Mouse (Mus musculus) midbrain, embryonic 10.5 days (tissue): ENCODE measurements around the gene Egfl8. TPM values are rescaled to one million over a fixed set of nuclear protein-coding genes. Genes with fewer than 3 reads are reported as not detected.
A peak's percentile ranks its signal among the peaks of the same experiment; 100 is the strongest.

Experiments
- DNase-seq: peaks from one replicate; pipeline ENCODE4 v3.0.0-alpha.2; 2017; ENCODE audit warnings: low spot score
- H3K27ac ChIP-seq: fragments of 300-500 bp; sonication (generic); replicated peaks from 2 replicates; pipeline ENCODE4 v1.5.1; 2016; ENCODE audit warnings: mild to moderate bottlenecking
- H3K27me3 ChIP-seq: fragments of 300-500 bp; sonication (generic); 2 replicates; pipeline ENCODE4 v1.6.1; 2016; ENCODE audit warnings: low read depth, mild to moderate bottlenecking; ENCODE audit not compliant: poor library complexity, severe bottlenecking
- H3K36me3 ChIP-seq: fragments of 300-500 bp; sonication (generic); 2 replicates; pipeline ENCODE4 v1.6.1; 2016; ENCODE audit warnings: mild to moderate bottlenecking, moderate library complexity
- H3K4me1 ChIP-seq: fragments of 300-500 bp; sonication (generic); 2 replicates; pipeline ENCODE4 v1.6.1; 2016
- H3K4me3 ChIP-seq: fragments of 300-500 bp; sonication (generic); 2 replicates; pipeline ENCODE4 v1.5.1; 2016; ENCODE audit warnings: mild to moderate bottlenecking, moderate library complexity
- H3K9me3 ChIP-seq: fragments of 300-500 bp; sonication (generic); replicated peaks from 2 replicates; pipeline ENCODE4 v1.6.1; 2016; ENCODE audit warnings: mild to moderate bottlenecking
- WGBS: fragments of 180-500 bp; shearing (Covaris S2); methylation state at CpG from one replicate; pipeline ENCODE4 v1.1.7; 2016; 5-methylcytosine and 5-hydroxymethylcytosine counted together
- polyA plus RNA-seq: library from polyadenylated mRNA; unstranded; fragments of >200 nt; fragmentation: Nextera tagmentation; extraction: Ambion mirVana; gene quantifications from 2 replicates; pipeline ENCODE4 v1.2.1, GENCODE M21; 2016

The Egfl8 gene
- 4.3 TPM in 2 replicates for polyA plus RNA-seq

DNA sequence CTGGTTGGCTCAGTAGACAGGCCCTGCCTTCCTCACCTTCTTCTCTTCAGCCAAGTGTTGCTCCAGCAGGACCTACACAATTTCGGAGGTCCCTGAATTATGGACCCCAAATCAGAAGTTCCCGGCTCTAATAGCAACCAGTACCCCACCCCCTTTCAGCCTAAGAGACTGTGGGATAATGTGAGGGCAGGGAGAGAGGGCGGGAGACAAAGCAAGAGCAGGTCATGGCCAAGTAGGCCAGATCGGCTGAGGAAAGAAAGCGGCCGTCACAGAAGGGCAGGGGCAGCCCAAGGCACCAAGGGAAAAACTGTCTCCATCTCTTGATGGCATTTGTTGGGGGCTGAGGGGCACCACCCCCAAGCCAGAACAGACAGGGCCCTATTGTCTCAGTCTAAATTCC is at the start of gene Egfl8:
TSS of gene Egfl8 (minus strand) at position 101 of the 400 bp plus-strand sequence.
- peak within 1 kb of the TSS; percentile 53; the same call in 1 of the 2 replicates for H3K27ac ChIP-seq
- WGBS, result 72% methylated on average over 6 of the region's 6 CpGs
- no peak for DNase-seq
- H3K4me1 ChIP-seq, result peaks cover 10% of the 10 kb centered on the region
- H3K36me3 ChIP-seq, result peaks cover 72% of the 10 kb centered on the region
- no peaks in the 10 kb centered on the region for H3K27me3 ChIP-seq
- no peak within 1 kb of the TSS for H3K4me3 ChIP-seq
- no peaks in the 10 kb centered on the region for H3K9me3 ChIP-seq

DNA sequence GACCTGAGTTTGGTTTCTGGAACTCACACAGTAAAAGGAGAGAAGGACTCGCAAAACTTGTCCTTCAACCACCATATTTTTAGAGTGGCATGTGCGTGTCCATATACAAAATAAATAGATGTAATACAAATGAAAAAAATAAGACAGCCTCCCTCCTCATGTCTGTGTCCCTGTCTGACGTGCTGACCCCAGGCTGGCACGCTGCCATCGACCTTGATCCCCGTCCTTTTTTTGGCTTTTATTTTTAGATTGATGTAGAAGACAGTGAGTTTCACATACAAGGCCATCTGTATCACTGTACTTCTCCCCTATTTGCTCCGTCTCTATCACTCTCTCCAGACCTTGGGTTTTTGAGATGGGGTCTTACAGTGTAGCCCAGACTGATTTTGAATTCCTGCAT is 48.7 kb upstream of the Egfl8 start:
- Histone ChIP-seq H3K4me3 (no peak overlapping the region), H3K27me3 (peaks cover 33% of the 10 kb centered on the region)
- 81% methylated on average over 7 of the region's 7 CpGs for WGBS

DNA sequence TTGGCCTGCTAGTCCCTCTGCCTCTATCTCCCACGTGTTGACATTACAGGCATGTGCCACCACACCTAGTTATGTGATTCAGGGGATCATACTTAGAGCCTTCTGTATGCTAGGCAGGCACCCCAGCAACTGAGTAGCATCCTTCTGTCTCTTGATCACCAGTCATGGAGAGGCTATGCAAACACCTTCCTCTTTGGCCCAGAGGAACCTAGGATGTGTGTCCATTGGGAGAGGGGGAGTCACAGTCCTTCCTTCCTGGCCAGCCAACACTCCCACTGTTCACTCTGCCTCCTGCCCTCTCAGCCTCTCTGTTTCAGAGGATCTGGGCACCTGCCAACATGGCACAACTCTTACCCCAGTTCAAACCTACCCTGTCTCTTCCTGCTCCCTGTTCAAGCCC is 47.8 kb upstream of the Egfl8 start:
- Histone ChIP-seq H3K9me3 (no peaks in the 10 kb centered on the region), H3K4me1 (peaks cover 15% of the 10 kb centered on the region)
- 50% methylated on average over 1 of the region's 1 CpGs for WGBS

More for the DNA sequence above, 48.7 kb upstream of the Egfl8 start:
- Histone ChIP-seq H3K27ac (no peak overlapping the region), H3K4me1 (peaks cover 15% of the 10 kb centered on the region), H3K36me3 (no peaks in the 10 kb centered on the region), H3K9me3 (no peaks in the 10 kb centered on the region)
- DNase-seq, result no peak

DNA sequence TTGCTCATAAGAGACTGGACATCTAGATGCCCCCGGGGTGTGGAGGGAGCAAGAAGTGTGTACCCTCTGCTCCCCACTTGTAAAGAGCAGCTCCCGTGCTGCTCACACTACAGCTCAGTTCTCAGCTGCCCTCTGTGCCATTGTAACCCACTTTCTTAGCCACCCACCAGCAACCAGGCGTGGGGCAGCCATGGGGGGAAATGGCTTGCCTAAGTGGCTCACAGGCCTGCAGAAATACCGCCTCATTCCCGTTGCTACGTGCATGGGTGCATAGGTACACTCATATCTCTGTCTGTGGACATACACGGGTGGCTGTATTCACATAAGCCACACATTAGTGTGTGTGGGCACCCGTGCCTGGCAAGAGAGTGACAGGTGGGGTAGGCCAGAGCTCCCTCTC is 47.2 kb upstream of the Egfl8 start:
- H3K4me3 ChIP-seq, result no peak overlapping the region
- H3K4me1 ChIP-seq, result peaks cover 15% of the 10 kb centered on the region
- no peaks in the 10 kb centered on the region for H3K36me3 ChIP-seq
- H3K27ac ChIP-seq, result no peak overlapping the region
- no peaks in the 10 kb centered on the region for H3K9me3 ChIP-seq
- DNase-seq, result no peak
- peaks cover 36% of the 10 kb centered on the region for H3K27me3 ChIP-seq
- 84% methylated on average over 8 of the region's 8 CpGs for WGBS

More for the DNA sequence above, 47.8 kb upstream of the Egfl8 start:
- Histone ChIP-seq H3K27ac (no peak overlapping the region), H3K36me3 (no peaks in the 10 kb centered on the region), H3K27me3 (peaks cover 36% of the 10 kb centered on the region), H3K4me3 (no peak overlapping the region)
- DNase-seq, result no peak

DNA sequence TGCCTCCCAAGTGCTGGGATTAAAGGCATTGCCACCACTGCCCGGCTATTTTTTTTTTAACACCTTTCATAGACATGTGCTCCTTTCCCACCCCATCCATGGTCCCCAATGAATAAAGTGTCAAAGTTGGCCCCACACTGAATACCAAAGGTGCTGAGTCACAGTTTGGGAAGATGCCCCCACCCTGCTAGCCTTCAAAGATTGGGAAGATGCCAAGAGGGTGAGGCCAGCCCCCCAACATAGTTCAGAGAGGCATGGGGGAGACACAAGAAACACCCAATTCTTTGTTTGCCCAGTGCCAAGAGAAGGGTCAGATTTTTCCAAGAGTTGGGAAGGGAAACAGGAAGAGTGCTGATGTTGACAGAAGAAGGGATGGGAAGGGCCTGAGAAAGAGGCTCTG is 46.7 kb upstream of the Egfl8 start:
- peaks cover 36% of the 10 kb centered on the region for H3K27me3 ChIP-seq
- H3K27ac ChIP-seq, result no peak overlapping the region
- H3K36me3 ChIP-seq, result no peaks in the 10 kb centered on the region
- no peak overlapping the region for H3K4me3 ChIP-seq
- H3K4me1 ChIP-seq, result peaks cover 17% of the 10 kb centered on the region
- 93% methylated on average over 1 of the region's 1 CpGs for WGBS
- no peak for DNase-seq
- H3K9me3 ChIP-seq, result no peaks in the 10 kb centered on the region

DNA sequence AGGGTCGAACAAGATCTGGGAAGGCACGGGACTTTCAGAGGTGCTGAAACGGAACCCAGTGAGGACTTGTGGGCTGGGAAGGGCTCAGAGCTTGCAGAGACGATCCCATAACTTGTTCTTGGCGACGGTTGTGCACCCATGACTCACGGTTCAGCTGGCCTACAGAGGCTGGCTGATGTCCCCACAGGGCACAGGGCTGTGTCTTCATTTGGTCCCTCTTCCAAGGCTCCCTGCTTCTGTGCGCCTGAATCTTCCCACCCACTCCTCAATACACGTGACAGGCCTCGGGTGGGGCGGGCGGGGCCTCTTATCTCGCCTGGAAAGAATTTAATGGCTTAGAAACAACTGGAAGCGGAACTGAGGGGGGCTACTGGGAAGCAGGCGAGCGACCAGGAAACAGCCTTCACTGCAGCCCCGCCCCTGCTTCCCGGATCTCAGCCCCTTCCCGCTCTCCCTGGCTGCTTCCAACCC is 45.4 kb upstream of the Egfl8 start:
- Histone ChIP-seq H3K9me3 (no peaks in the 10 kb centered on the region), H3K4me3 (peak overlapping the region; percentile 29), H3K27ac (no peak overlapping the region), H3K27me3 (peaks cover 36% of the 10 kb centered on the region), H3K4me1 (peaks cover 30% of the 10 kb centered on the region), H3K36me3 (no peaks in the 10 kb centered on the region)
- 9% methylated on average over 19 of the region's 19 CpGs for WGBS
- DNase-seq, result no peak

DNA sequence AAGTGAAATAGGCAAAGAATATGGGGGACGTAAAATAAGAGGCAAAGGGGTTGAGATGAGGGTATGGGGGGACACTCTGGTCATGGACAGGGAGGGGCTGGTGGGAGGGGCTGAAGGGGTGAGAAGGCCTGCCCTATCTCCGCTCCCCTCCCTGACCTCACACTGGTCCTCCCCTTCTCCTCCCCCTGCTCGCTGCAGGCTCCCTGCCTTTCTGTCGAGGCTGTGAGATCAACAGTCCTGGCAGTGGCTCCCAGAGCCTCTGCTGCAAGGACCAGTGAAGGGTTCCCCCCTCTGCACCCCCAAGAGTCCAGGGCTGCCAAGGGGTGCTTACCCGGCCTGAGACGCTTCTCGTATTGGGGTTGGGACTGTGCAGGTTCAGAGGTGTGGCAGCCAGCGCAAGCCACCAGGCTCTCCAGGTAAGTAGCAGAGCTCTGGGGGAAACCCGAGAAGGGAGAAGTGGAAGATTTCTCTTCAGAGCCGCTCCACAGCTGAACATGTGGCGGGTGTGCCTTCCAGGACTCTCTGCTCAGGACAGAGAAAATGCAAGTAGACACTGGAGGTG is 44.6 kb upstream of the Egfl8 start:
- H3K4me1 ChIP-seq, result peaks cover 38% of the 10 kb centered on the region
- no peak for DNase-seq
- H3K27ac ChIP-seq, result no peak overlapping the region
- 44% methylated on average over 11 of the region's 11 CpGs for WGBS
- no peak overlapping the region for H3K4me3 ChIP-seq
- peaks cover 4% of the 10 kb centered on the region for H3K36me3 ChIP-seq
- peaks cover 36% of the 10 kb centered on the region for H3K27me3 ChIP-seq
- H3K9me3 ChIP-seq, result no peaks in the 10 kb centered on the region

DNA sequence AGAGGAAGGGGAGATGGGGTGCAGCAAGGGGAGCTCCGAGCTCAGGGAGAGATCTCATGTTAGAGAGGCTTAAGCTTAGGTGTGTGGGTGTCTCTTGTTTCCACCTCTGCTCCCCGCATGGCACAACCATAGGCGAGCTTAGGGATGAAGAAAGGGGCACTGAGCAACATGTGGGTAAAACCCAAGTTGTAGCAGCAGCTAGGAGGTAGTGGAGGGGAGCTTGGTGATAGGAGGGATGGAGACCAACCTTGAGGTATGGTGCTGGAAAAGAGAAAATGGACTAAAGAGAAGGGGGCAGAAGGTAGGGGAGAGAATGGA is 44.1 kb upstream of the Egfl8 start:
- Histone ChIP-seq H3K27me3 (peaks cover 36% of the 10 kb centered on the region), H3K36me3 (peaks cover 9% of the 10 kb centered on the region), H3K27ac (no peak overlapping the region), H3K4me3 (no peak overlapping the region), H3K4me1 (peaks cover 41% of the 10 kb centered on the region), H3K9me3 (no peaks in the 10 kb centered on the region)
- no peak for DNase-seq
- 72% methylated on average over 3 of the region's 3 CpGs for WGBS

DNA sequence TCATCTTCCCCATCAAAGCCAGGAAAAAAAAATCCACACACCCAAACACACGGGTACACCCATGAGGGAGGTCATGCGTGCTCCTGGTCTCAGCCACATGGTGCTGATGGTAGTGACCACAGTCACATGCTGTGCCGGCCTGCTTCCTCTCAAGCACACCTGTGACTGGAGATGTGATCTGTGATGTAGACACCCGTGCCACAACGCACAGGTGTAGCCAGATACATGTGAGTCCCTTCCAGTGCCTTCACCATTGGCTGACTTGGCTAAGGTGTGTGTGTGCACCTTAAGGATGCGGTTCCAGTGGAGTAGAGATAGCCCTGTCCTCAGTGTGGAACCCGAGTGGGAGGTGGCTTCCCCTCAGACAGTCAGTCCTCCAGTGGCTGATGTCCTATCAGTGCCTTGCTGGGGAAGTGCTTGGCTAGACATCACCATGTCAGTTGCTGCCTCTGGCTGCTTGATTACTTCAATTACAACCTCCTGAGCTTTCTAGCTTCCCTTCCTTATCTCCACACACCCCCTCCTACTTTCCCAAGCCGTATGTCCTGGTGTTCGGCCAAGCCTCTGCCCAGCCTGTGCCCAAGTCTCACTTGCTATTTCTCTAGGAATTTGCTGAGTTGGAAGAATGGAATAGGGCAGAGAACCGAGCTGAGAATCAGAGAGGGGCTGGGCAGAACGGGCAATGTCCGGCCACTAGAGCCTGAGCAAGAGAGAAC is 43.6 kb upstream of the Egfl8 start:
- H3K4me3 ChIP-seq, result no peak overlapping the region
- H3K27me3 ChIP-seq, result peaks cover 36% of the 10 kb centered on the region
- H3K27ac ChIP-seq, result no peak overlapping the region
- no peak for DNase-seq
- H3K9me3 ChIP-seq, result no peaks in the 10 kb centered on the region
- peaks cover 41% of the 10 kb centered on the region for H3K4me1 ChIP-seq
- WGBS, result 73% methylated on average over 12 of the region's 12 CpGs
- peaks cover 14% of the 10 kb centered on the region for H3K36me3 ChIP-seq

DNA sequence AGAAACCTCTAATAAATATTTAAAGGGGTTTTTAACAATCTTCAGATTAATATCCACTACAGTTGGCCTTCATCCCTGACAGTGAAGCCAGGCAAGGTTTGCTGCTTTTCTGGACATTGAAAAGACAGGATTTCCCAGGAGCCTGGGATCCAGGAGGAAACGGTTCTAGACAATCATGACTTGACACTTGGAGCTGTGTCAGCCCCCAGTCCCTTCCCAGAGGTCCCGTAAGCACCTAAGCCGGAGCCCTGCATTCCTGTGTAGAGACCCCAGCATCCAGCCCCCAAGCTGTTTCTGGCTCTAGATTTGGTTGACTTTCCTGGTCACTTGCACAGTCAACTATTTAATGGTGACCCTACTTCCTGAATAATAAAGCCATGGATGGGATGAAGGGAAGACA is 42.8 kb upstream of the Egfl8 start:
- WGBS, result 89% methylated on average over 3 of the region's 3 CpGs
- no peak overlapping the region for H3K27ac ChIP-seq
- H3K36me3 ChIP-seq, result peaks cover 21% of the 10 kb centered on the region
- peaks cover 36% of the 10 kb centered on the region for H3K27me3 ChIP-seq
- no peak overlapping the region for H3K4me3 ChIP-seq
- H3K9me3 ChIP-seq, result no peaks in the 10 kb centered on the region
- peaks cover 41% of the 10 kb centered on the region for H3K4me1 ChIP-seq
- DNase-seq, result no peak

DNA sequence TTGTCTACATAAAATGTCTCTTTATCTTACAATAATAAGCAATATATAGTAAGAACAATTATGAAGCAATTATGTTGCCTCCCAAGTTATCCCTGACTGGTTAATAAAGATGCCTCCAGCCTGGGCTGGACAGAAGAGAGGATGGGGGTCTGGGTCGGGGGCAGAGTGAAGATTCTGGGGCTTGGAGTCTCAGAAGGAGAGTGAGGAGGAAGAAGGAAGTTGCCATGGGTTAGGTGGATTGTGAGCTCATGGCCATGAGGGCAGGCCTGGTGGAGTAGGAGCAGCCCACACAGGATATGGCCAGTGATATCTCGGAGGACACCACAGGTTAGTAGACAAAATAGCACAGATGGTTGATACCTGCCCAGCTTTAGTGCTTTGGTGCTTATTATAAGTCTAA is 42.4 kb upstream of the Egfl8 start:
- H3K36me3 ChIP-seq, result peaks cover 26% of the 10 kb centered on the region
- DNase-seq, result no peak
- H3K27ac ChIP-seq, result no peak overlapping the region
- 90% methylated on average over 2 of the region's 2 CpGs for WGBS
- H3K9me3 ChIP-seq, result no peaks in the 10 kb centered on the region
- H3K4me3 ChIP-seq, result no peak overlapping the region
- peaks cover 36% of the 10 kb centered on the region for H3K27me3 ChIP-seq
- H3K4me1 ChIP-seq, result peaks cover 41% of the 10 kb centered on the region

DNA sequence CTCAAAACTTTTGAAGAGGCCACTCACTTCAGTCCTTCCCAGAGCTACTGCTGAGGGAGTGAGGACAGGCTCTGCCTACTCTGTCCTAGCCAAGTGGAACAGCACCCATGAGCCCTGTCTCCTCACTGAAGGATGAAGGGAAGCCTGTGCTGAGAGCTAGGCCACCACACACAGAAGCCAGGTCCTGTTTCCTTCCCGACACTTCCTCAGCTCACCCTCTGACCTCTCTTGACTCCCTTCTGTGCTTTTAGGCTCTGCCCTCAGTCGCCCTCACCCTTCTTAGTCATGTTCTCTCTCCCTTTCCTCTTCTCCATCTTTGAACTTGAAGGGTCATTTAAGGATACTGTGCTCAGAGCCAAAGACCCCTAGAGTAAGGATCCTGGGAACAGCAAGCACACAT is 41.5 kb upstream of the Egfl8 start:
- H3K36me3 ChIP-seq, result peaks cover 35% of the 10 kb centered on the region
- H3K9me3 ChIP-seq, result no peaks in the 10 kb centered on the region
- H3K4me3 ChIP-seq, result 0 out of 2 replicates have a peak overlapping the region, but pooled peaks have one; percentile 0
- no peak for DNase-seq
- H3K27me3 ChIP-seq, result peaks cover 33% of the 10 kb centered on the region
- H3K27ac ChIP-seq, result no peak overlapping the region
- H3K4me1 ChIP-seq, result peaks cover 41% of the 10 kb centered on the region
- 41% methylated on average over 2 of the region's 2 CpGs for WGBS

DNA sequence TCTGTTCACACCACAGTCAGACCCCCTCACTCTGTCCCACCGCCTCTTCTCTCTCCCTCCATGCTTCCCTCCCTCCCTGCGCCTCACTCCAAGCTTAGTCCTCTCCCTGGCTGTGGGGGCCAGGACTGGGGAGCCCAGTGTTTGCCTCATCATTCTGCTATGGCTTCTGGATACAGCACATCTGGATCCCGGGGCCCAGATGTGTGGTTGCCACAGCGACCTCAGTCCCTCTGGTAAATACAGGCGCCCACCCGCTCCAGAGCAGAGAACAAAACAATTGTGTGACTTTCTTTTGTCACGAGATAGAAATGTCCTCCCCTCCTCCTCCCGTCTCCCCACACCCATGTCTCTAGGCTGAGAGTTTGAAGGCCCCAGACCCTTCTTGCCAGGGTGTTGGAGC is 40.9 kb upstream of the Egfl8 start:
- DNase-seq, result no peak
- 39% methylated on average over 8 of the region's 8 CpGs for WGBS
- no peaks in the 10 kb centered on the region for H3K9me3 ChIP-seq
- H3K4me1 ChIP-seq, result peaks cover 41% of the 10 kb centered on the region
- H3K36me3 ChIP-seq, result peaks cover 41% of the 10 kb centered on the region
- H3K4me3 ChIP-seq, result no peak overlapping the region
- H3K27ac ChIP-seq, result peak overlapping the region; percentile 57
- H3K27me3 ChIP-seq, result peaks cover 32% of the 10 kb centered on the region
